Mouse (Mus musculus) kidney, embryonic 16.5 days (tissue): ENCODE measurements at regions not wholly inside any gene's neighbourhood (a gene's known extent, or its start where the extent isn't known, plus 50 kb on each side); places are given as distances from the start of the nearest gene placed in this dataset.
A peak's percentile ranks its signal among the peaks of the same experiment; 100 is the strongest.

ENCODE experiments used
- ATAC-seq: fragments of 200-750 bp; cut with Nextera tagmentation; 2 replicates; pipeline ENCODE4 v1.8.0; 2017; ENCODE audit warnings: moderate TSS enrichment; ENCODE audit not compliant: low FRiP score, low TSS enrichment
- H3K27ac ChIP-seq: fragments of 300-500 bp; sonication (generic); 2 replicates; pipeline ENCODE4 v1.5.1; 2014; ENCODE audit warnings: low read length
- H3K27me3 ChIP-seq: fragments of 300-500 bp; sonication (generic); 2 replicates; pipeline ENCODE4 v1.6.1; 2014; ENCODE audit warnings: low read length, control low read depth, mixed read lengths; ENCODE audit not compliant: insufficient read depth
- H3K36me3 ChIP-seq: fragments of 300-500 bp; sonication (generic); 2 replicates; pipeline ENCODE4 v1.6.1; 2014; ENCODE audit warnings: low read length, control low read depth, mixed read lengths; ENCODE audit not compliant: insufficient read depth
- H3K4me1 ChIP-seq: fragments of 300-500 bp; sonication (generic); 2 replicates; pipeline ENCODE4 v1.6.1; 2014; ENCODE audit warnings: low read length, control low read depth, mixed read lengths; ENCODE audit not compliant: insufficient read depth
- H3K4me2 ChIP-seq: fragments of 300-500 bp; sonication (generic); replicated peaks from 2 replicates; pipeline ENCODE4 v1.6.1; 2014; ENCODE audit warnings: low read depth, low read length
- H3K4me3 ChIP-seq: fragments of 300-500 bp; sonication (generic); 2 replicates; pipeline ENCODE4 v1.5.1; 2014; ENCODE audit warnings: mild to moderate bottlenecking, low read length
- H3K9ac ChIP-seq: fragments of 300-500 bp; sonication (generic); replicated peaks from 2 replicates; pipeline ENCODE4 v1.6.1; 2014; ENCODE audit warnings: low read length
- H3K9me3 ChIP-seq: fragments of 300-500 bp; sonication (generic); 2 replicates; pipeline ENCODE4 v1.6.1; 2016; ENCODE audit warnings: low read length, control low read depth
- WGBS: fragments of 180-500 bp; shearing (Covaris S2); extraction: QIAGEN DNeasy Blood & Tissue Kit; methylation state at CpG from one replicate; pipeline ENCODE4 v1.1.7; 2014; 5-methylcytosine and 5-hydroxymethylcytosine counted together
- microRNA-seq: library from miRNA; unstranded; fragments of <30 nt; microRNA quantifications from one replicate; pipeline ENCODE4, GENCODE M21; 2016

GRCm38 (mm10) chr2:30659836-30660612, 65.2 kb downstream of the Cstad start:
- H3K9me3 ChIP-seq, result no peaks in the 10 kb centered on the region
- H3K4me1 ChIP-seq, result peaks cover 70% of the 10 kb centered on the region
- H3K36me3 ChIP-seq, result no peaks in the 10 kb centered on the region
- H3K4me2 ChIP-seq, result peak overlapping the region; percentile 85; the same call in 1 of the 2 replicates
- peak overlapping the region; percentile 99 for H3K27ac ChIP-seq
- no peak overlapping the region for H3K4me3 ChIP-seq
- H3K27me3 ChIP-seq, result no peaks in the 10 kb centered on the region
- no peak for ATAC-seq
- H3K9ac ChIP-seq, result peak overlapping the region; percentile 85
- 24% methylated on average over 11 of the region's 11 CpGs for WGBS

- peaks cover 75% of the 10 kb centered on the region for H3K4me1 ChIP-seq
- no peaks in the 10 kb centered on the region for H3K9me3 ChIP-seq
- no peaks in the 10 kb centered on the region for H3K36me3 ChIP-seq
- H3K27ac ChIP-seq, result peak overlapping the region; percentile 99
- 2% methylated on average over 16 of the region's 16 CpGs for WGBS
- H3K9ac ChIP-seq, result peak overlapping the region; percentile 85
- peak; percentile 67 for ATAC-seq
- H3K4me3 ChIP-seq, result peak overlapping the region; percentile 31
- peak overlapping the region; percentile 85 for H3K4me2 ChIP-seq
- no peaks in the 10 kb centered on the region for H3K27me3 ChIP-seq
Observed at GRCm38 (mm10) chr2:30658844-30659555, 64.2 kb downstream of the Cstad start.

Small RNA genes in the stretch of these regions (microRNA-seq; reads per million reads assigned to microRNA genes)
- 1.1 reads per million for gene Mir3089
